Mouse (Mus musculus) B cell, adult 62 days (primary cell): ENCODE data around the gene Vmn1r232. TPM values are rescaled to one million over a fixed set of nuclear protein-coding genes. Genes with fewer than 3 reads are reported as not detected.

Experiments used
- total RNA-seq: library from RNA; stranded (reverse); gene quantifications from 4 replicates; pipeline ENCODE4 v1.2.4, GENCODE M21; 2023

Vmn1r232 gene
- not detected in 4 replicates for total RNA-seq

GRCm38 (mm10) chr17:20919614-20920013 lies at the start of gene Vmn1r232:
Gene Vmn1r232, minus strand, starts transcription at chr17:20919714.

DNA sequence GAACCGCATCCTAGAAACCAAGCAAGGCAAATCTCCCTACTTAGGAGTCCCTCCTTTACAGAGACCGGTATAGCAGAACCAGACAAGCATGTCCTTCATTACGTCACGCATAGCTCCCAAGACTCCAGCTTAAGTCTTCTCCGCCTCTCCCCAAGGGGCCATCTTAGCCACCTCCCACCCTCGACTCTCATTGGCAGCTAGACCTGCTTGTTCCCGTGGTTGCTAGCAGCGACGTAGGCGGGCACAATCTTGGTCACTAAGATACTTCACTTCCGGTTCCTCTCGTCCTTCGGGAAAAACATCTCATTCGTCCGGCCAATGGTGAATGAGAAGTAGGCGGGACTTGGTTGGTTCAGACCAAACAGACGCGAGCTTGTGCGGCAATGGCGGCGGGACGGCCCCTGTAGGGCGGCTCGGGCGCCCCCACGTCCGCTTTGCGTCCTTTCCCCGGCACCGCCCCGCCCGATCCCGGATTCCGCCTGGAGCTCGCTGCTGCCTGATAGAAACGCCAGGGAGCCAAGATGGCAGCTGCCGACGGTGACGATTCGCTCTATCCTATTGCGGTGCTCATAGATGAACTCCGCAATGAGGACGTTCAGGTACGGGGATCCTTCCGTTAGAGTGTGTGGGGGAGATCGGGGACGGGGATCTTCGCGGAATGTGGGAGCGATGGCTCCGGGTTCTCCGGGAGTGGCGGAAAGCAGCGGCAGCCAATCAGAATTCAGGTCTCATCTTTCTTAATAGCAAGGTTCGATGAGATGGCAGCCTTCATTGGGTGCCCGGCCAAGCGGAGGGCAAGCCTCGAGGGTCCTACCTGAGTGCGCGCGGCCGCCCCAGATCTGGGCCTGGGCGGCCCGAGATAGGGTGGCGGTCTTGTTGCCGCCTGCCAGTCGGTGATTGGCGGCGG lies 25.7 kb upstream of the Vmn1r232 start, which contains the start of gene Ppp2r1a:
Ppp2r1a (plus strand) TSS at position 327 of the 907 bp plus-strand sequence.

DNA sequence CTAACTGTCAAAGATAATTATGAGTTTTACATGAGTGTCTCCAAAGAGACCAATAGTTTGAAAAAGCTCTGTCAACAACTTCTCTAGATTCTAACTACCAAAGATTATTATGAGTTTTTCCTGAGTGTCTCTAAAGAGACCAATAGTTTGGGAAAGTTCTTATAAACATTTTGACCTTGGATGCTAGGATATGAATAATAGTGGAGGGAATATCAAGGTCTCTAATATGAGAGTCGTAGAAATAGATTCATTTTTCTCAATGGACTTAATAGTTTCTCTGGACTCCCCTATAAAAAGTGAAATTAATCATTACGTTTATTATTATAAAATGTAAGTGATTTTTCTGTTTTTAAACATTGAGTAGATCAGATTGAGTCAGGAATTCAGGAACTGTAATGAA lies 14.5 kb downstream of the Vmn1r232 start, which contains the start of gene Vmn1r231:
Vmn1r231 (minus strand) TSS at position 101 of the 400 bp plus-strand sequence.

Other genes starting within 250 kb of the Vmn1r232 start
- gene Vmn1r226, start 236.9 kb downstream of the Vmn1r232 start, total RNA-seq: not detected in 4 replicates
- not detected in 4 replicates for gene Vmn1r227, start 189.9 kb downstream of the Vmn1r232 start, total RNA-seq
- gene Vmn1r228, start 133.6 kb downstream of the Vmn1r232 start, total RNA-seq: not detected in 4 replicates
- gene Vmn1r229, start 108.2 kb downstream of the Vmn1r232 start, total RNA-seq: 0.06 TPM in 2 of 4 replicates, not detected in the others
- not detected in 4 replicates for gene Vmn1r230, start 79.3 kb downstream of the Vmn1r232 start, total RNA-seq
- not detected in 4 replicates for gene Vmn1r231, start 14.6 kb downstream of the Vmn1r232 start, total RNA-seq
- gene Ppp2r1a, start 25.6 kb upstream of the Vmn1r232 start, total RNA-seq: 284 to 340 TPM (median 294 TPM) in 4 replicates
- gene Vmn1r233, start 76.8 kb upstream of the Vmn1r232 start, total RNA-seq: not detected in 4 replicates
- gene Zfp160, start 89.2 kb upstream of the Vmn1r232 start, total RNA-seq: 12.4 to 18.2 TPM (median 14.1 TPM) in 4 replicates